Mouse (Mus musculus) R1 (cell line): ENCODE measurements at regions not wholly inside any gene's neighbourhood (a gene's known extent, or its start where the extent isn't known, plus 50 kb on each side); places are given as distances from the start of the nearest gene placed in this dataset.

Source experiments
- DNase-seq: peaks from one replicate; pipeline ENCODE4 v3.0.0-alpha.2; 2018; ENCODE audit warnings: low read depth, low spot score

GRCm38 (mm10) chr7:90030486-90031250 is 49.9 kb upstream of the Eed start:
- DNase-seq, result no peak

GRCm38 (mm10) chr7:90033086-90033485 is 52.3 kb upstream of the Eed start:
- no peak for DNase-seq

- no peak for DNase-seq
Measured at GRCm38 (mm10) chr7:90033640-90034312, 53.0 kb upstream of the Eed start.

- no peak for DNase-seq
Measured at GRCm38 (mm10) chr7:90034498-90034897, 53.7 kb upstream of the Eed start.

- DNase-seq, result peak; percentile 74
Measured at GRCm38 (mm10) chr7:90035396-90035795, 54.6 kb upstream of the Eed start.

GRCm38 (mm10) chr7:90037736-90038135 is 57.0 kb upstream of the Eed start:
- no peak for DNase-seq

GRCm38 (mm10) chr7:90039504-90039903 is 58.7 kb upstream of the Eed start:
- no peak for DNase-seq

- no peak for DNase-seq
Measured at GRCm38 (mm10) chr7:90040581-90041340, 60.0 kb upstream of the Eed start.

GRCm38 (mm10) chr7:90041565-90042024 is 60.8 kb upstream of the Eed start:
- DNase-seq, result no peak

- no peak for DNase-seq
Measured at GRCm38 (mm10) chr7:90042364-90042763, 61.6 kb upstream of the Eed start.

- DNase-seq, result no peak
Measured at GRCm38 (mm10) chr7:90043526-90043925, 62.7 kb upstream of the Eed start.

GRCm38 (mm10) chr7:90044100-90044698 is 63.4 kb upstream of the Eed start:
- DNase-seq, result no peak

- no peak for DNase-seq
Measured at GRCm38 (mm10) chr7:90045208-90045800, 64.5 kb upstream of the Eed start.

- DNase-seq, result no peak
Measured at GRCm38 (mm10) chr7:90046228-90046627, 65.4 kb upstream of the Eed start.

GRCm38 (mm10) chr7:90046862-90047261 is 66.1 kb upstream of the Eed start:
- no peak for DNase-seq

- no peak for DNase-seq
Measured at GRCm38 (mm10) chr7:90048401-90049307, 67.9 kb upstream of the Eed start.

GRCm38 (mm10) chr7:90049831-90050237 is 69.1 kb upstream of the Eed start:
- DNase-seq, result no peak

- DNase-seq, result no peak
Measured at GRCm38 (mm10) chr7:90054795-90055511, 74.2 kb upstream of the Eed start.

- no peak for DNase-seq
Measured at GRCm38 (mm10) chr7:90057947-90058346, 72.1 kb upstream of the Picalm start.

- DNase-seq, result no peak
Measured at GRCm38 (mm10) chr7:90058636-90059035, 71.4 kb upstream of the Picalm start.
